Mouse (Mus musculus) lung, embryonic 14.5 days (tissue): ENCODE measurements around the gene Wdr27. TPM values are rescaled to one million over a fixed set of nuclear protein-coding genes. Genes with fewer than 3 reads are reported as not detected.
A peak's percentile ranks its signal among the peaks of the same experiment; 100 is the strongest.

Source experiments
- ATAC-seq: fragments of 200-750 bp; cut with Nextera tagmentation; 2 replicates; pipeline ENCODE4 v1.8.0; 2017; ENCODE audit warnings: mild to moderate bottlenecking, moderate TSS enrichment, moderate library complexity; ENCODE audit not compliant: insufficient read depth
- DNase-seq: peaks from one replicate; pipeline ENCODE4 v3.0.0-alpha.2; 2015
- H3K27ac ChIP-seq: fragments of 300-500 bp; sonication (generic); 2 replicates; pipeline ENCODE4 v1.5.1; 2014; ENCODE audit warnings: low read depth, mild to moderate bottlenecking, moderate library complexity
- H3K27me3 ChIP-seq: fragments of 300-500 bp; sonication (generic); 2 replicates; pipeline ENCODE4 v1.6.1; 2014; ENCODE audit warnings: low read length, control low read depth; ENCODE audit not compliant: insufficient read depth
- H3K36me3 ChIP-seq: fragments of 300-500 bp; sonication (generic); 2 replicates; pipeline ENCODE4 v1.6.1; 2014; ENCODE audit warnings: control low read depth; ENCODE audit not compliant: insufficient read depth
- H3K4me1 ChIP-seq: fragments of 300-500 bp; sonication (generic); 2 replicates; pipeline ENCODE4 v1.6.1; 2014; ENCODE audit warnings: antibody characterized with exemption, control low read depth; ENCODE audit not compliant: insufficient read depth
- H3K4me2 ChIP-seq: fragments of 300-500 bp; sonication (generic); 2 replicates; pipeline ENCODE4 v1.6.1; 2014; ENCODE audit warnings: mild to moderate bottlenecking
- H3K4me3 ChIP-seq: fragments of 300-500 bp; sonication (generic); 2 replicates; pipeline ENCODE4 v1.5.1; 2014; ENCODE audit warnings: low read depth, low read length
- H3K9ac ChIP-seq: fragments of 300-500 bp; sonication (generic); 2 replicates; pipeline ENCODE4 v1.6.1; 2014
- H3K9me3 ChIP-seq: fragments of 300-500 bp; sonication (generic); 2 replicates; pipeline ENCODE4 v1.6.1; 2016; ENCODE audit warnings: low read depth, low read length, control low read depth
- CTCF ChIP-seq: IDR thresholded peaks from 2 replicates; pipeline ENCODE4 v1.5.1; 2016; ENCODE audit warnings: antibody characterized with exemption, low read depth
- WGBS: fragments of 180-500 bp; shearing (Covaris S2); extraction: QIAGEN DNeasy Blood & Tissue Kit; methylation state at CpG from one replicate; pipeline ENCODE4 v1.1.7; 2014; 5-methylcytosine and 5-hydroxymethylcytosine counted together
- polyA plus RNA-seq: library from polyadenylated mRNA; unstranded; fragments of >200 nt; fragmentation: Nextera tagmentation; extraction: Ambion mirVana; gene quantifications from 2 replicates; pipeline ENCODE4 v1.2.1, GENCODE M21; 2014

Gene Wdr27
- polyA plus RNA-seq, 1 experiment from 2014 or later, result 4.7 TPM

DNA sequence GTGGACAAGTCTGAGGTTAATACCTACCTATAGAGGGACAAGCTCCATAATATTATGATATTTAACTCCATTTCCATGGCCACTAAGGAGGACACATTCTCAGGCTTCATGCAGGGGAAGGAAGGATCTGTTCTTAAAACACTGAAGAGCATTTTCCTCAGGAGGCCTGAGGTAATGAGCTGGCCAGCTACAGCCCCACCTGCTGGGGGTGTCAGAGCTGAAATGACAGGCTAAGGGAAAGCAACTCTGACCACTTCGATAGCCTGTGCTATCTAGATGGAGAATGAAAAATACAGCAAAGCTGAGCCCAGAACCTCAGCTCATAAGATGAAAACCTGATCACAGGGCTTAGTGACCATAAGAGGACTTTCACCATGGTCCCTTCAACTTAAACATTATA, 82.7 kb downstream of the Wdr27 start:
- Histone ChIP-seq H3K4me3 (no peak overlapping the region), H3K9me3 (peaks cover 4% of the 10 kb centered on the region; the same call in 1 of the 2 replicates), H3K36me3 (no peaks in the 10 kb centered on the region), H3K4me1 (no peaks in the 10 kb centered on the region), H3K4me2 (no peak overlapping the region), H3K27ac (no peak overlapping the region), H3K9ac (no peak overlapping the region), H3K27me3 (no peaks in the 10 kb centered on the region)
- peak; percentile 32 for TF ChIP-seq CTCF
- WGBS, result 61% methylated on average over 1 of the region's 1 CpGs
- DNase-seq (no peak), ATAC-seq (no peak)

DNA sequence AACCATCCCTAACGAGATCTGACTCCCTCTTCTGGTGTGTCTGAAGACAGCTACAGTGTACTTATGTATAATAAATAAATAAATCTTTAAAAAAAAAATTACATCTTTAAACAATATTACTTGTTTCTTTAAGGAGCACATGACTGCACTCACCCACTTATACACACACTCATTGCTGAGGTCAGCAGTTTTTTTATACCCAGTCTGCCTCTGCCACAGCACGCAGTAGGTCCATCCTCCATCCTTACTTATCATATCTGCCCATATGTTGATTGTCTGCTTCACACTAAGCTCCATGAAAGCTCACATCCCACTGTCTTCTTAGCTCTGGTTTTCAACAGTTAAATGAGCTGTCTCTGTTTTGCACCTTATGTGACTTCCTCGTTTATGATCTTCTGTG, 95.2 kb downstream of the Wdr27 start:
- H3K4me1 ChIP-seq, result no peaks in the 10 kb centered on the region
- H3K9me3 ChIP-seq, result no peaks in the 10 kb centered on the region
- 82% methylated on average over 2 of the region's 3 CpGs for WGBS
- ATAC-seq (no peak), DNase-seq (no peak)
- no peaks in the 10 kb centered on the region for H3K36me3 ChIP-seq
- no peak overlapping the region for H3K4me2 ChIP-seq
- no peak for TF ChIP-seq CTCF
- H3K4me3 ChIP-seq, result no peak overlapping the region
- H3K9ac ChIP-seq, result no peak overlapping the region
- no peak overlapping the region for H3K27ac ChIP-seq
- H3K27me3 ChIP-seq, result no peaks in the 10 kb centered on the region

- no peak overlapping the region for H3K4me3 ChIP-seq
- no peak overlapping the region for H3K9ac ChIP-seq
- H3K27me3 ChIP-seq, result no peaks in the 10 kb centered on the region
- TF ChIP-seq CTCF, result no peak
- no peaks in the 10 kb centered on the region for H3K4me1 ChIP-seq
- no peak overlapping the region for H3K4me2 ChIP-seq
- H3K27ac ChIP-seq, result no peak overlapping the region
- H3K9me3 ChIP-seq, result no peaks in the 10 kb centered on the region
- no peaks in the 10 kb centered on the region for H3K36me3 ChIP-seq
- ATAC-seq (no peak), DNase-seq (peak; percentile 2)
- 43% methylated on average over 5 of the region's 5 CpGs for WGBS
These were observed 96.1 kb downstream of the Wdr27 start for GRCm38 (mm10) chr17:14846880-14847279.

GRCm38 (mm10) chr17:14826715-14827295, 116.2 kb downstream of the Wdr27 start:
- Histone ChIP-seq H3K4me2 (no peak overlapping the region), H3K9me3 (no peaks in the 10 kb centered on the region), H3K27me3 (no peaks in the 10 kb centered on the region), H3K4me3 (no peak overlapping the region), H3K27ac (no peak overlapping the region), H3K9ac (no peak overlapping the region), H3K36me3 (no peaks in the 10 kb centered on the region), H3K4me1 (no peaks in the 10 kb centered on the region)
- TF ChIP-seq CTCF, result no peak
- peak; percentile 83 for DNase-seq
- WGBS, result 42% methylated on average over 6 of the region's 6 CpGs
- 0 out of 2 replicates have a peak, but pooled peaks have one; percentile 38 for ATAC-seq

- Histone ChIP-seq H3K9ac (no peak overlapping the region), H3K4me3 (no peak overlapping the region), H3K9me3 (no peaks in the 10 kb centered on the region), H3K27me3 (no peaks in the 10 kb centered on the region), H3K27ac (no peak overlapping the region), H3K4me2 (no peak overlapping the region), H3K4me1 (no peaks in the 10 kb centered on the region), H3K36me3 (no peaks in the 10 kb centered on the region)
- ATAC-seq (no peak), DNase-seq (no peak)
- no peak for TF ChIP-seq CTCF
- WGBS, result 62% methylated on average over 5 of the region's 5 CpGs
These were observed 118.0 kb downstream of the Wdr27 start for GRCm38 (mm10) chr17:14824938-14825337.

- Histone ChIP-seq H3K27ac (no peak overlapping the region), H3K9ac (no peak overlapping the region), H3K4me1 (no peaks in the 10 kb centered on the region), H3K36me3 (no peaks in the 10 kb centered on the region), H3K9me3 (no peaks in the 10 kb centered on the region), H3K27me3 (no peaks in the 10 kb centered on the region), H3K4me2 (no peak overlapping the region), H3K4me3 (no peak overlapping the region)
- DNase-seq (no peak), ATAC-seq (no peak)
- WGBS, result 75% methylated on average over 2 of the region's 2 CpGs
- no peak for TF ChIP-seq CTCF
These were observed 125.0 kb downstream of the Wdr27 start for GRCm38 (mm10) chr17:14817975-14818374.

- Histone ChIP-seq H3K36me3 (no peaks in the 10 kb centered on the region), H3K4me2 (no peak overlapping the region), H3K27ac (no peak overlapping the region), H3K4me3 (no peak overlapping the region), H3K4me1 (no peaks in the 10 kb centered on the region), H3K9ac (no peak overlapping the region), H3K27me3 (no peaks in the 10 kb centered on the region), H3K9me3 (no peaks in the 10 kb centered on the region)
- 67% methylated on average over 3 of the region's 3 CpGs for WGBS
- DNase-seq (no peak), ATAC-seq (no peak)
- no peak for TF ChIP-seq CTCF
These were observed 126.9 kb downstream of the Wdr27 start for GRCm38 (mm10) chr17:14816107-14816506.
